Comparison of ENCODE assay signal across 25 mouse cellular contexts in the genomic region with DNA sequence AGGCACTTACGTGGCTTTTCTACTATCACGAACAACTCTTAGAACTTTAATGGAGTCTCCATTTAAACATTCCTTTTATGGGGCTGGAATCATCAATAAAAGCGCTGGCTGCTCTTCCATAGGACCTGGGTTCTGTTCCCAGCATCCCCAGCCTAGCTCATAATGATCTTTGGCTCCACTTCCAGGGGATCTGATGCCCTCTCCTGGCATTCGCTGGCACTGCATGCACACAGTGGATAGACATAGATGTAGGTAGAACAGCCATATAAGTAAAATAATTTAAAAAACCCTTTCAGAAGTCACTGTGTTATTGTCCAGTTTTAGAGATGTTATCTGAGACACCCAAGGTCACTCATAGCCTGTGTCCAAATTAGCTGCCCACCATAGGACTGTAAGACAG.
DNase-seq lines count a peak whose midpoint lies in the region; ATAC-seq and TF ChIP-seq lines count a peak whose summit lies in the region.
"Had no signal": no experiment of that assay in that cellular context is flagged by ENCODE, and none has a peak within 500 bp of the region (broad histone marks: within the 10 kb centered on the region; RNA-seq: fewer than 3 reads in every experiment).

No protein-coding gene starts in this region.

- no peaks in the 10 kb centered on the region for H3K9me3 ChIP-seq in lung, embryonic 14.5 days (ENCODE audit: low read depth, low read length)
- H3K9me3 ChIP-seq in ES-E14 (ENCODE audit: control insufficient read depth, insufficient read depth, low read depth, low read length): no peaks in the 10 kb centered on the region
- no peaks in the 10 kb centered on the region for H3K9me3 ChIP-seq in neural tube, embryonic 15.5 days (replicated peaks)
- no peaks in the 10 kb centered on the region for H3K9me3 ChIP-seq in hindbrain, embryonic 13.5 days
- peaks cover 2% of the 10 kb centered on the region; the same call in 1 of the 2 replicates for H3K9me3 ChIP-seq in embryonic facial prominence, embryonic 10.5 days
- H3K9me3 ChIP-seq: limb, embryonic 15.5 days; liver, embryonic 15.5 days; midbrain, embryonic 15.5 days had no signal

- H3K4me1 ChIP-seq in lung, embryonic 14.5 days (ENCODE audit: insufficient read depth): no peaks in the 10 kb centered on the region
- peaks cover 0 to 4% of the 10 kb centered on the region in 2 experiments; a peak in 1 of 4 replicates for H3K4me1 ChIP-seq in ES-E14 (ENCODE audit: control insufficient read depth in 2 of 2, insufficient read depth in 2 of 2, low read length in 2 of 2, poor library complexity in 1 of 2)
- peaks cover 17% of the 10 kb centered on the region for H3K4me1 ChIP-seq in neural tube, embryonic 15.5 days
- peaks cover 16% of the 10 kb centered on the region for H3K4me1 ChIP-seq in hindbrain, embryonic 13.5 days (replicated peaks)
- H3K4me1 ChIP-seq in embryonic facial prominence, embryonic 10.5 days: peaks cover 16% of the 10 kb centered on the region
- H3K4me1 ChIP-seq: heart, embryonic 13.5 days; liver, embryonic 15.5 days had no signal

- no peak overlapping the region for H3K4me2 ChIP-seq in lung, embryonic 14.5 days
- H3K4me2 ChIP-seq in neural tube, embryonic 15.5 days: no peak overlapping the region
- H3K4me2 ChIP-seq in hindbrain, embryonic 13.5 days: no peak overlapping the region
- H3K4me2 ChIP-seq: heart, embryonic 13.5 days; limb, embryonic 15.5 days; liver, embryonic 15.5 days; midbrain, embryonic 15.5 days had no signal

- 0 out of 2 replicates have a peak, but pooled peaks have one; percentile 6 for TF ChIP-seq CTCF in lung, embryonic 14.5 days (IDR thresholded peaks at IDR 0.05; ENCODE audit: low read depth)

- H3K27me3 ChIP-seq in lung, embryonic 14.5 days (ENCODE audit: insufficient read depth, low read length): no peaks in the 10 kb centered on the region
- H3K27me3 ChIP-seq in neural tube, embryonic 15.5 days (replicated peaks): peaks cover 2% of the 10 kb centered on the region; the same call in 1 of the 2 replicates
- H3K27me3 ChIP-seq in hindbrain, embryonic 13.5 days: peaks cover 3% of the 10 kb centered on the region; the same call in 1 of the 2 replicates
- H3K27me3 ChIP-seq in embryonic facial prominence, embryonic 10.5 days (replicated peaks; ENCODE audit: low read depth, poor library complexity, severe bottlenecking): no peaks in the 10 kb centered on the region; the same call in 1 of the 2 replicates
- H3K27me3 ChIP-seq: liver, embryonic 15.5 days; midbrain, embryonic 15.5 days had no signal

- no peaks in the 10 kb centered on the region for H3K36me3 ChIP-seq in lung, embryonic 14.5 days (ENCODE audit: insufficient read depth)
- H3K36me3 ChIP-seq in ES-E14 (ENCODE audit: control insufficient read depth, insufficient read depth, low read length, poor library complexity, severe bottlenecking): no peaks in the 10 kb centered on the region
- H3K36me3 ChIP-seq in neural tube, embryonic 15.5 days: no peaks in the 10 kb centered on the region
- H3K36me3 ChIP-seq in hindbrain, embryonic 13.5 days: no peaks in the 10 kb centered on the region
- H3K36me3 ChIP-seq in embryonic facial prominence, embryonic 10.5 days (replicated peaks): no peaks in the 10 kb centered on the region
- H3K36me3 ChIP-seq: forebrain, embryonic 10.5 days; heart, embryonic 13.5 days; limb, embryonic 15.5 days; liver, embryonic 15.5 days; midbrain, embryonic 15.5 days had no signal

- H3K9ac ChIP-seq in lung, embryonic 14.5 days: no peak overlapping the region
- H3K9ac ChIP-seq in ES-E14 (ENCODE audit: insufficient read depth, low read depth, low read length, poor library complexity, severe bottlenecking): no peak overlapping the region
- no peak overlapping the region for H3K9ac ChIP-seq in neural tube, embryonic 15.5 days (replicated peaks)
- H3K9ac ChIP-seq in hindbrain, embryonic 13.5 days: no peak overlapping the region
- H3K9ac ChIP-seq: heart, embryonic 13.5 days; limb, embryonic 15.5 days; liver, embryonic 15.5 days; midbrain, embryonic 15.5 days had no signal

- no peak overlapping the region for H3K4me3 ChIP-seq in lung, embryonic 14.5 days (ENCODE audit: low read depth, low read length)
- H3K4me3 ChIP-seq in ES-E14 (ENCODE audit: insufficient read depth in 1 of 2, low read depth in 1 of 2, low read length in 2 of 2, poor library complexity in 1 of 2, severe bottlenecking in 1 of 2): no peak overlapping the region
- H3K4me3 ChIP-seq in neural tube, embryonic 15.5 days (replicated peaks): no peak overlapping the region
- H3K4me3 ChIP-seq in hindbrain, embryonic 13.5 days: no peak overlapping the region
- no peak overlapping the region for H3K4me3 ChIP-seq in embryonic facial prominence, embryonic 10.5 days
- H3K4me3 ChIP-seq: forebrain, embryonic 10.5 days; heart, embryonic 13.5 days; limb, embryonic 15.5 days; liver, embryonic 15.5 days; midbrain, embryonic 15.5 days had no signal

- 89% methylated on average over 4 of the region's 4 CpGs for WGBS in lung, embryonic 14.5 days
- WGBS in neural tube, embryonic 15.5 days: 87% methylated on average over 4 of the region's 4 CpGs
- WGBS in hindbrain, embryonic 13.5 days: 95% methylated on average over 4 of the region's 4 CpGs
- 90% methylated on average over 4 of the region's 4 CpGs for WGBS in embryonic facial prominence, embryonic 10.5 days

- H3K27ac ChIP-seq in lung, embryonic 14.5 days (ENCODE audit: low read depth): no peak overlapping the region
- no peak overlapping the region for H3K27ac ChIP-seq in ES-E14 (ENCODE audit: insufficient read depth, low read depth, low read length, poor library complexity, severe bottlenecking)
- peak overlapping the region; percentile 18; the same call in 1 of the 2 replicates for H3K27ac ChIP-seq in neural tube, embryonic 15.5 days (replicated peaks)
- H3K27ac ChIP-seq in hindbrain, embryonic 13.5 days: no peak overlapping the region
- H3K27ac ChIP-seq in embryonic facial prominence, embryonic 10.5 days (replicated peaks): no peak overlapping the region
- H3K27ac ChIP-seq: forebrain, embryonic 10.5 days; heart, embryonic 13.5 days; limb, embryonic 15.5 days; liver, embryonic 15.5 days; macrophage; midbrain, embryonic 15.5 days had no signal

- no peak for ATAC-seq in lung, embryonic 14.5 days (ENCODE audit: insufficient read depth)
- ATAC-seq in neural tube, embryonic 15.5 days (ENCODE audit: low FRiP score): no peak
- no peak for ATAC-seq in hindbrain, embryonic 13.5 days (ENCODE audit: low FRiP score)
- ATAC-seq: forebrain, embryonic 16.5 days; intestine, postnatal 0 days; midbrain, embryonic 15.5 days; Patski had no signal

- no peak for DNase-seq in lung, embryonic 14.5 days
- DNase-seq in lung, postnatal 4 days: no peak
- peak; percentile 7 for DNase-seq in A20 (ENCODE audit: low read depth, low spot score)
- DNase-seq in ES-E14 (ENCODE audit: low read depth, low spot score): peak; percentile 9
- DNase-seq in embryonic facial prominence, embryonic 10.5 days (ENCODE audit: low spot score): no peak
- DNase-seq: adrenal gland, postnatal 10 days; B cell, adult 2 months; cerebellum, adult 9-11 months; gastrocnemius, postnatal 10 days; heart, adult 11 months; heart, postnatal 14 days; kidney, postnatal 25 days; left cerebral cortex, postnatal 4 days; thymus, postnatal 25 days had no signal

- in situ Hi-C loops in ES-E14 (cut with MboI; ENCODE audit: low sequenced_read_pairs in 2 of 2, unreplicated experiment in 2 of 2): no loop called here

TF ChIP-seq in ES-E14, 5 proteins besides CTCF, POLR2A, EP300 and RAD21:
- TF ChIP-seq MAFK (IDR thresholded peaks at IDR 0.05; ENCODE audit: insufficient read depth, low read depth, low read length): no peak
- TF ChIP-seq ZC3H11A (IDR thresholded peaks at IDR 0.05; ENCODE audit: borderline replicate concordance, low read depth, low read length): peak; percentile 51; the same call in 1 of the 2 replicates

Comparison
In these comparisons a context has a peak if more than half of its experiments do, and no peak if none do; other contexts are left out.
1. DNase-seq: peak in A20 (single experiment) and ES-E14 (single experiment); none in lung, embryonic 14.5 days (single experiment), lung, postnatal 4 days (0 of 2) and embryonic facial prominence, embryonic 10.5 days (single experiment).